Mouse (Mus musculus) G1E (cell line): ENCODE measurements around the gene Tac4.

Source experiments
- CTCF ChIP-seq: IDR thresholded peaks from 2 replicates; pipeline ENCODE4 v1.5.1; 2012; ENCODE audit warnings: low read depth, low read length, inconsistent platforms, mixed read lengths
- GATA1 ChIP-seq: IDR thresholded peaks from 2 replicates; pipeline ENCODE4 v1.6.1; 2012; ENCODE audit warnings: borderline replicate concordance, low read length, inconsistent platforms, mixed read lengths
- GATA2 ChIP-seq: IDR thresholded peaks from 2 replicates; pipeline ENCODE4 v1.6.1; 2012; ENCODE audit warnings: low read depth, low read length, inconsistent platforms, borderline replicate concordance

DNA sequence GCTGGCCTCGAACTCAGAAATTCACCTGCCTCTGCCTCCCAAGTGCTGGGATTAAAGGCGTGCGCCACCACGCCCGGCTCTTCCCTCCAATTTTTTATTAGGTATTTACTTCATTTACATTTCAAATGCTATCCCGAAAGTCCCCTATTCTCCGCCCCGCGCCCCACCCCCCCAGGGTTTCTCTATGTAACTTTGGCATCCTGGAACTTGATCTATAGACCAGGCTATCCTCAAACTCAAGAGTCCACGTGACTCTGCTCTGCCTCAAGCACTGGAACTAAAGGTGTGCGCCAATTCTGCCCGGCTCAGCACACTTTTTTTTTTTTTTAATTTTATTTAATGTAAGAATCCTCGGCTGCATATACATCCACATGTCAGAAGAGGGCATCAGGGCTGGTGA is 34.4 kb downstream of the Tac4 start:
- TF ChIP-seq CTCF (no peak), GATA1 (no peak), GATA2 (no peak)
